Mouse (Mus musculus): ENCODE measurements around the gene Arl8b. TPM values are rescaled to one million over a fixed set of nuclear protein-coding genes. Genes with fewer than 3 reads are reported as not detected.
A peak's percentile ranks its signal among the peaks of the same experiment; 100 is the strongest.

Gene Arl8b
- polyA plus RNA-seq, 1 experiment: 15.7 TPM

GRCm38 (mm10) chr6:108754376-108754775 lies 28.5 kb upstream of the Arl8b start:
- whole genome bisulfite sequencing: 87% methylated on average over 1 of the region's 1 CpGs
- no peak overlapping the region for H3K4me3 ChIP-seq (replicated peaks; ENCODE audit: control insufficient read depth, low read depth, low read length)
- H3K27ac ChIP-seq (ENCODE audit: control insufficient read depth, insufficient read depth, low read depth, low read length, poor library complexity): no peak overlapping the region
- TF ChIP-seq CTCF (IDR thresholded peaks at IDR 0.05; ENCODE audit: control insufficient read depth, insufficient read depth, low read length): no peak
- no peak for TF ChIP-seq POLR2A (IDR thresholded peaks at IDR 0.05; ENCODE audit: borderline replicate concordance, control insufficient read depth, low read depth, low read length)
- no peaks in the 10 kb centered on the region; the same call in 1 of the 2 replicates for H3K4me1 ChIP-seq (ENCODE audit: control insufficient read depth, insufficient read depth, low read length)

DNA sequence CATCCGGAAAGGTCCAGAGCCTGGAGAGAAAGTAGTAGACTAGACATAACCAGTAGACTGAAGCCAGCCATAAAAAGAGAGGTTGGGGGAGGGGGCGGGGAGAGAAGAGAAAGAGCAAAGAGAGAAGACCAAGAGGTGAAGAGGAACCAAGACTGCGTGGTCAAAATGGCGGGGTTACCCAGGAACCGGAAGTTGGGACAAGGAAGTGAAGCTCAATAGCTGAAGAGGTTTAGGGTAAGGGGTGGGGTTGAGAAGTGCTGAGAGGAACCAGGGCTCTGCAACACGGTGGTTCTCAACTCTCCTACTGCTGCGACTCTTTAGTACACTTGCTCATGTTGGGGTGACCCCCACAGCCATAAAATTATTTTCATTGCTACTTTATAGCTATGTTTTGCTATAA lies 27.0 kb upstream of the Arl8b start:
- 56% methylated on average over 7 of the region's 7 CpGs for WGBS
- Histone ChIP-seq H3K4me1 (ENCODE audit: control insufficient read depth, insufficient read depth, low read length) (no peaks in the 10 kb centered on the region; the same call in 1 of the 2 replicates), H3K27ac (ENCODE audit: control insufficient read depth, insufficient read depth, low read depth, low read length, poor library complexity) (no peak overlapping the region), H3K4me3 (replicated peaks; ENCODE audit: control insufficient read depth, low read depth, low read length) (no peak overlapping the region)
- no peak for TF ChIP-seq CTCF (IDR thresholded peaks at IDR 0.05; ENCODE audit: control insufficient read depth, insufficient read depth, low read length)
- no peak for TF ChIP-seq POLR2A (IDR thresholded peaks at IDR 0.05; ENCODE audit: borderline replicate concordance, control insufficient read depth, low read depth, low read length)

DNA sequence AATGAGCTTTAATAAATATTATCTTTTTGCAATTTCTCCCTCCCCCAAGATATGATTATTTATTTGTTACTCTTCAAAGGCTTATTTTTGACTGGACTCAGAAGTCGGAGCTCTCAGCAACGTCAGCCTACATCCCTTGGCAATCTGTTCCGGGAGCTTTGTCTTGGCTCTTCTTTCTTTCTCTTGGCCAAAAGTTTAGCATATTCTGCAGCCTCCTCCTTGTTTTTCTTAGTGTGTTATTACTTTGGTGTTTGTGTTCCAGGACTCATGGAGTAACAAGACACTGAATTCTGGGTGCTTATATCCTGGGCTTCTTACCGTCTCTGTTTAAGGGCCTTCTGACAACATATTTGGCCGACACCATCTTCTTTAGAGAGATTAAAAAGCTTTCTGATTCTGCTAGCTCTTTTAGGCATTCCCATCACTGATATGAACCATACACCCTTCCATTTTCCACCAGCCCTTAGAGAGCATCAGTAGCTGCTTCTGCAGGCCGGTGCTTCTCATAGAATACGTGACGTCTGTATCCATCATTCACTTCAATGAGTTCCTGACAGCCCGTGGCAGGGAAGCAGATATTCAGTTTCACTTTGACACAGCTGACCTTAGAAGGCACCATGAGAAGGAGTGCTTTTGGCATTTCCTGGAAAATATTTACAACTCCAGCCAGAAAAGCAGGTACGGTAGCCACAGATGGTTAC lies 23.8 kb upstream of the Arl8b start:
- no peak overlapping the region for H3K27ac ChIP-seq (ENCODE audit: control insufficient read depth, insufficient read depth, low read depth, low read length, poor library complexity)
- H3K4me3 ChIP-seq (replicated peaks; ENCODE audit: control insufficient read depth, low read depth, low read length): no peak overlapping the region
- no peaks in the 10 kb centered on the region; the same call in 1 of the 2 replicates for H3K4me1 ChIP-seq (ENCODE audit: control insufficient read depth, insufficient read depth, low read length)
- TF ChIP-seq POLR2A (IDR thresholded peaks at IDR 0.05; ENCODE audit: borderline replicate concordance, control insufficient read depth, low read depth, low read length) (no peak), CTCF (IDR thresholded peaks at IDR 0.05; ENCODE audit: control insufficient read depth, insufficient read depth, low read length) (no peak)
- 69% methylated on average over 10 of the region's 10 CpGs for WGBS

- H3K4me1 ChIP-seq (ENCODE audit: control insufficient read depth, insufficient read depth, low read length): no peaks in the 10 kb centered on the region; the same call in 1 of the 2 replicates
- 87% methylated on average over 5 of the region's 5 CpGs for WGBS
- no peak overlapping the region for H3K27ac ChIP-seq (ENCODE audit: control insufficient read depth, insufficient read depth, low read depth, low read length, poor library complexity)
- no peak overlapping the region for H3K4me3 ChIP-seq (replicated peaks; ENCODE audit: control insufficient read depth, low read depth, low read length)
- no peak for TF ChIP-seq POLR2A (IDR thresholded peaks at IDR 0.05; ENCODE audit: borderline replicate concordance, control insufficient read depth, low read depth, low read length)
- no peak for TF ChIP-seq CTCF (IDR thresholded peaks at IDR 0.05; ENCODE audit: control insufficient read depth, insufficient read depth, low read length)
Observed at GRCm38 (mm10) chr6:108759698-108760039, 23.2 kb upstream of the Arl8b start.

DNA sequence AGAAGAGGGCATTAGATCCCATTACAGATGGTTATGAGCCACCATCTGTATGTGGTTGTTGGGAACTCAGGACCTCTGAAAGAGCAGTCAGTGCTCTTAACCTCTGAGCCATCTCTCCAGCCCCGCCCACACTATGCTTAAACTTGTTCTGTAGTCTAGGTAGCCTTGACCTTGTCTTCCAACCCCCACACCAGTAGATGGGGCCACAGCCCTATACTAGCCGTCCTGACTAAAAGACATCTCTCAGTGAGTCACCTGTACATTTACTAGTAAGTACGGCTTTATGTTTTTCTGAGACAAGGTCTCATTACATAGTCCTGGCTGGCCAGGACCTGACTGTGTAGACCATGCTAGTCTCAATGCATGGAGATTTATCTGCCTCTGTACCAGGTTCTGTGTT lies 12.0 kb upstream of the Arl8b start:
- Histone ChIP-seq H3K4me3 (replicated peaks; ENCODE audit: control insufficient read depth, low read depth, low read length) (no peak overlapping the region), H3K4me1 (ENCODE audit: control insufficient read depth, insufficient read depth, low read length) (no peaks in the 10 kb centered on the region), H3K27ac (ENCODE audit: control insufficient read depth, insufficient read depth, low read depth, low read length, poor library complexity) (no peak overlapping the region)
- WGBS: 78% methylated on average over 3 of the region's 3 CpGs
- TF ChIP-seq CTCF (IDR thresholded peaks at IDR 0.05; ENCODE audit: control insufficient read depth, insufficient read depth, low read length): no peak
- TF ChIP-seq POLR2A (IDR thresholded peaks at IDR 0.05; ENCODE audit: borderline replicate concordance, control insufficient read depth, low read depth, low read length): no peak

GRCm38 (mm10) chr6:108772913-108773312 lies 10.0 kb upstream of the Arl8b start:
- TF ChIP-seq POLR2A (IDR thresholded peaks at IDR 0.05; ENCODE audit: borderline replicate concordance, control insufficient read depth, low read depth, low read length) (no peak), CTCF (IDR thresholded peaks at IDR 0.05; ENCODE audit: control insufficient read depth, insufficient read depth, low read length) (peak; percentile 91)

DNA sequence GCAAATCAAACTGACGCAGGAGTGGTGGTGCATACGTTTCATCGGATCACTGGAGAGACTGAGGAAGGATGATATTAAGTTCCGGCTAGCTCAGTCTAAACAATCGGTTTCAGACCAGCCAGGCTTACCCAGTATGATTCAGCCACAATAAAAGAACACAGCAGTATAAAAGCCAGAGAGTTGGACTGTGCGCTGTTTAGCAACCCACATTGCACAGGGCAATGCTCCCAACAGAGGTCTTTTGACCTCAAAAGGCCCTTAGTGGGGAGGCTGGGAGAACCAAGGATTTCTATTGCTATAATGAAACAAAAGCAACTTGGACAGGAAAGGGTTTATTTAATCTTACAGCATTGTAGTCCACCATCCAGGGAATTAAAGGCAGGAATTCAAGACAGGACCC lies 9.4 kb upstream of the Arl8b start:
- WGBS: 82% methylated on average over 6 of the region's 6 CpGs
- Histone ChIP-seq H3K4me1 (ENCODE audit: control insufficient read depth, insufficient read depth, low read length) (no peaks in the 10 kb centered on the region), H3K27ac (ENCODE audit: control insufficient read depth, insufficient read depth, low read depth, low read length, poor library complexity) (no peak overlapping the region), H3K4me3 (replicated peaks; ENCODE audit: control insufficient read depth, low read depth, low read length) (no peak overlapping the region)
- TF ChIP-seq POLR2A (IDR thresholded peaks at IDR 0.05; ENCODE audit: borderline replicate concordance, control insufficient read depth, low read depth, low read length) (no peak), CTCF (IDR thresholded peaks at IDR 0.05; ENCODE audit: control insufficient read depth, insufficient read depth, low read length) (no peak)

More at GRCm38 (mm10) chr6:108772913-108773312, 10.0 kb upstream of the Arl8b start:
- WGBS: 15% methylated on average over 9 of the region's 9 CpGs
- H3K4me3 ChIP-seq (replicated peaks; ENCODE audit: control insufficient read depth, low read depth, low read length): no peak overlapping the region
- H3K4me1 ChIP-seq (ENCODE audit: control insufficient read depth, insufficient read depth, low read length): no peaks in the 10 kb centered on the region
- H3K27ac ChIP-seq (ENCODE audit: control insufficient read depth, insufficient read depth, low read depth, low read length, poor library complexity): no peak overlapping the region

DNA sequence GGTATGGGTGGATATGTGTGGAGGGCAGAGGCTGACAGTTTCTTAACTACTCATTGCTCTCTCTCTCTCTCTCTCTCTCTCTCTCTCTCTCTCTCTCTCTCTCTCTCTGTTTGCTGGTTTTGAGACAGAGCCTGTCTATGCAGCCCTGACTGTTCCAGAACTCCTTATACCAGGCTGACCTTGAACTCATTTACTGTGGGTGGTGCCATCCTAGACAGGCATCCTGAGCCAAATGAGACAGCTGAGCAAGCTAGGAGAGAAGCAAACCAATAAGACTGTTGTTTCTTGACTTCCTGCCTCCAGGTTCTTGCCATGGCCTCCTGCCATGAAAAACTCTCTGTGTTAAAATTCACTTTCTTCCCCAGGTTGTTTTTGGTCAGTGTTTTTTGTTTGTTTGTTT lies 6.6 kb upstream of the Arl8b start:
- no peak for TF ChIP-seq CTCF (IDR thresholded peaks at IDR 0.05; ENCODE audit: control insufficient read depth, insufficient read depth, low read length)
- no peak for TF ChIP-seq POLR2A (IDR thresholded peaks at IDR 0.05; ENCODE audit: borderline replicate concordance, control insufficient read depth, low read depth, low read length)

More for the DNA sequence above, 6.6 kb upstream of the Arl8b start:
- Histone ChIP-seq H3K27ac (ENCODE audit: control insufficient read depth, insufficient read depth, low read depth, low read length, poor library complexity) (no peak overlapping the region), H3K4me1 (ENCODE audit: control insufficient read depth, insufficient read depth, low read length) (no peaks in the 10 kb centered on the region), H3K4me3 (replicated peaks; ENCODE audit: control insufficient read depth, low read depth, low read length) (no peak overlapping the region)
